Mouse (Mus musculus): Measurements from ENCODE around the gene Galnt16. TPM values are rescaled to one million over a fixed set of nuclear protein-coding genes. Genes with fewer than 3 reads are reported as not detected.

Gene Galnt16
- 1.0 and 1.2 TPM in 2 replicates for polyA plus RNA-seq (2012; rRNA removed)

GRCm38 (mm10) chr12:80517977-80518376, at the start of gene Galnt16:
TSS of gene Galnt16 (plus strand) at chr12:80518277.
- TF ChIP-seq POLR2A (IDR thresholded peaks at IDR 0.05; ENCODE audit: low read depth, low read length) (no peak), CTCF (IDR thresholded peaks at IDR 0.05; ENCODE audit: extremely low read depth, insufficient read depth, insufficient read length, insufficient replicate concordance) (no peak)
- DNase-seq (ENCODE audit: low read depth in 1 of 2, low spot score in 2 of 2), result no peak
- WGBS, result 11% methylated on average over 14 of the region's 14 CpGs
- Histone ChIP-seq H3K36me3 (ENCODE audit: control insufficient read depth, insufficient read depth, low read length) (no peaks in the 10 kb centered on the region), H3K27ac (ENCODE audit: insufficient read depth, low read length) (no peak within 1 kb of the TSS), H3K4me1 (ENCODE audit: control insufficient read depth, insufficient read depth, insufficient read length) (no peaks in the 10 kb centered on the region), H3K4me3 (ENCODE audit: extremely low read depth, insufficient read depth, insufficient read length) (peak within 1 kb of the TSS; percentile 6; the same call in 1 of the 2 replicates), H3K27me3 (ENCODE audit: control insufficient read depth, insufficient read depth, low read length) (peaks cover 12% of the 10 kb centered on the region)

DNA sequence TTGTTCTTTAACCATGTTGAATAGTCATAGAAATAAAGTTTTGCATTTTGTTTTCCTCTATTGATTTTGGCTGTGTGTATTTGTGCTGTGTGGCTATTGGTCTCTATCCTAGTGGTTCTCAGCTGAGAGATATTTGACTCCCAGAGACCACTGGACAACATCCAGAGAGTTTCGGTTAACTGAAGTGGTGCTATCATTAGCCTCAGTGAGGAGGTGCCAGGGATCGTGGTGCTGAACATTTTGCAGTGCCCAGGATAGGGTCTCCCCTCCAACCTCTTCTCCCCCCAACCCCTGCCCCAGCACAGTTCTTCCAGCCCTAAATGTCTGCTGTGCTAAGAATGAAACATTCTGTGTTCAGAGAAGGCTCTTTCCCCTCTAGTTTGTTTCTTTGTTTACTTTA, 47.9 kb upstream of the Galnt16 start:
- Histone ChIP-seq H3K36me3 (ENCODE audit: control insufficient read depth, insufficient read depth, low read length) (no peaks in the 10 kb centered on the region), H3K4me1 (ENCODE audit: control insufficient read depth, insufficient read depth, insufficient read length) (no peaks in the 10 kb centered on the region), H3K4me3 (ENCODE audit: extremely low read depth, insufficient read depth, insufficient read length) (no peak overlapping the region), H3K27ac (ENCODE audit: insufficient read depth, low read length) (no peak overlapping the region), H3K27me3 (ENCODE audit: control insufficient read depth, insufficient read depth, low read length) (no peaks in the 10 kb centered on the region)
- no peak for DNase-seq (ENCODE audit: low read depth in 1 of 2, low spot score in 2 of 2)
- no peak for TF ChIP-seq CTCF (IDR thresholded peaks at IDR 0.05; ENCODE audit: extremely low read depth, insufficient read depth, insufficient read length, insufficient replicate concordance)
- TF ChIP-seq POLR2A (IDR thresholded peaks at IDR 0.05; ENCODE audit: low read depth, low read length), result no peak
- 81% methylated on average over 2 of the region's 2 CpGs for WGBS

DNA sequence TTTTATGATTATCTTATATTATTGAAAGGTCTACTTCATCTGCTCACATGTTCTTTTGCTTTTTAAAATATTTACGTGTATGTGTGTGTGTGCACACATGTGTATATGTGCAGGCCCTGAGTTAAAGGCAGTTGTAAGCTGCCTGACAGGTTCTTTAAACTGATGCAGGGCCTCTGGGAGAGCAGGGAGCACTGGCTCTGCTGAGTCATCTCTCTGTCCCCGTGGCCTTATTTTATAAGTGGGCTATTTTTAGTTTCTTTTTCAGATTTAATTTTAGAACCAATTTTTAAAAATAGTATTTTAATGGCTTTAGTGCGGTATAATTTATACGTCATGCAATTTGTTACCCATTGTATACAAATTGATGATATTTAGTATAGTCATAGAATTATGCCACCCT, 46.2 kb upstream of the Galnt16 start:
- Histone ChIP-seq H3K27me3 (ENCODE audit: control insufficient read depth, insufficient read depth, low read length) (no peaks in the 10 kb centered on the region), H3K27ac (ENCODE audit: insufficient read depth, low read length) (no peak overlapping the region), H3K36me3 (ENCODE audit: control insufficient read depth, insufficient read depth, low read length) (peaks cover 3% of the 10 kb centered on the region), H3K4me1 (ENCODE audit: control insufficient read depth, insufficient read depth, insufficient read length) (no peaks in the 10 kb centered on the region), H3K4me3 (ENCODE audit: extremely low read depth, insufficient read depth, insufficient read length) (no peak overlapping the region)
- DNase-seq (ENCODE audit: low read depth in 1 of 2, low spot score in 2 of 2), result no peak
- TF ChIP-seq POLR2A (IDR thresholded peaks at IDR 0.05; ENCODE audit: low read depth, low read length) (no peak), CTCF (IDR thresholded peaks at IDR 0.05; ENCODE audit: extremely low read depth, insufficient read depth, insufficient read length, insufficient replicate concordance) (no peak)
- 65% methylated on average over 4 of the region's 4 CpGs for WGBS

GRCm38 (mm10) chr12:80473731-80474130, 44.3 kb upstream of the Galnt16 start:
- Histone ChIP-seq H3K4me1 (ENCODE audit: control insufficient read depth, insufficient read depth, insufficient read length) (no peaks in the 10 kb centered on the region), H3K27ac (ENCODE audit: insufficient read depth, low read length) (no peak overlapping the region), H3K27me3 (ENCODE audit: control insufficient read depth, insufficient read depth, low read length) (no peaks in the 10 kb centered on the region), H3K36me3 (ENCODE audit: control insufficient read depth, insufficient read depth, low read length) (peaks cover 6% of the 10 kb centered on the region), H3K4me3 (ENCODE audit: extremely low read depth, insufficient read depth, insufficient read length) (no peak overlapping the region)
- 75% methylated on average over 3 of the region's 3 CpGs for WGBS
- no peak for DNase-seq (ENCODE audit: low read depth in 1 of 2, low spot score in 2 of 2)
- TF ChIP-seq POLR2A (IDR thresholded peaks at IDR 0.05; ENCODE audit: low read depth, low read length) (no peak), CTCF (IDR thresholded peaks at IDR 0.05; ENCODE audit: extremely low read depth, insufficient read depth, insufficient read length, insufficient replicate concordance) (no peak)

GRCm38 (mm10) chr12:80479986-80480385, 38.1 kb upstream of the Galnt16 start:
- no peak overlapping the region for H3K27ac ChIP-seq (ENCODE audit: insufficient read depth, low read length)
- no peak for DNase-seq (ENCODE audit: low read depth in 1 of 2, low spot score in 2 of 2)
- TF ChIP-seq CTCF (IDR thresholded peaks at IDR 0.05; ENCODE audit: extremely low read depth, insufficient read depth, insufficient read length, insufficient replicate concordance), result no peak
- H3K27me3 ChIP-seq (ENCODE audit: control insufficient read depth, insufficient read depth, low read length), result no peaks in the 10 kb centered on the region
- peaks cover 13% of the 10 kb centered on the region for H3K36me3 ChIP-seq (ENCODE audit: control insufficient read depth, insufficient read depth, low read length)
- 97% methylated on average over 3 of the region's 3 CpGs for WGBS
- no peaks in the 10 kb centered on the region for H3K4me1 ChIP-seq (ENCODE audit: control insufficient read depth, insufficient read depth, insufficient read length)
- no peak overlapping the region for H3K4me3 ChIP-seq (ENCODE audit: extremely low read depth, insufficient read depth, insufficient read length)

DNA sequence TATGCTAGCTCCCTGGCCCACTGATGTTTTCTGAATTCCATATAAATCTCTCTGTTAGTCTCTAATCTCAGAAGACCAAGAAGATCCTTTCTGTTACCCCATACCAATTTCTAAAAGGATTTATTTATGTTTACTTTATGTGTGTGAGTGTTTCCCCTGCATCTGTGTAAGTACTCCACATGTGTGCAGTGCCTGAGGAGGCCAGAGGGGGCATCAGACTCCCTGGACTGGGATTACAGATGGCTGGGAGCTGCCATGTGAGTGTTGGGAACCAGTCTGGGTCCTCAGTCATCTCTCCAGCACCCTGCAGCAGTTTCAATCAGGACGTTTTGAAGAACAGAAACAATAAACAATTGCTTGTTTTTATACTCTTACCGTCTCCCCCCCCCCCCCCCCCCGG, 34.7 kb upstream of the Galnt16 start:
- WGBS, result 84% methylated on average over 3 of the region's 3 CpGs
- Histone ChIP-seq H3K27ac (ENCODE audit: insufficient read depth, low read length) (no peak overlapping the region), H3K4me3 (ENCODE audit: extremely low read depth, insufficient read depth, insufficient read length) (no peak overlapping the region), H3K36me3 (ENCODE audit: control insufficient read depth, insufficient read depth, low read length) (peaks cover 10% of the 10 kb centered on the region), H3K4me1 (ENCODE audit: control insufficient read depth, insufficient read depth, insufficient read length) (no peaks in the 10 kb centered on the region), H3K27me3 (ENCODE audit: control insufficient read depth, insufficient read depth, low read length) (no peaks in the 10 kb centered on the region)
- DNase-seq (ENCODE audit: low read depth in 1 of 2, low spot score in 2 of 2), result no peak
- TF ChIP-seq POLR2A (IDR thresholded peaks at IDR 0.05; ENCODE audit: low read depth, low read length) (no peak), CTCF (IDR thresholded peaks at IDR 0.05; ENCODE audit: extremely low read depth, insufficient read depth, insufficient read length, insufficient replicate concordance) (no peak)

GRCm38 (mm10) chr12:80493311-80493710, 24.8 kb upstream of the Galnt16 start:
- Histone ChIP-seq H3K27me3 (ENCODE audit: control insufficient read depth, insufficient read depth, low read length) (no peaks in the 10 kb centered on the region), H3K27ac (ENCODE audit: insufficient read depth, low read length) (no peak overlapping the region), H3K36me3 (ENCODE audit: control insufficient read depth, insufficient read depth, low read length) (peaks cover 21% of the 10 kb centered on the region), H3K4me1 (ENCODE audit: control insufficient read depth, insufficient read depth, insufficient read length) (no peaks in the 10 kb centered on the region), H3K4me3 (ENCODE audit: extremely low read depth, insufficient read depth, insufficient read length) (no peak overlapping the region)
- TF ChIP-seq POLR2A (IDR thresholded peaks at IDR 0.05; ENCODE audit: low read depth, low read length), result no peak
- TF ChIP-seq CTCF (IDR thresholded peaks at IDR 0.05; ENCODE audit: extremely low read depth, insufficient read depth, insufficient read length, insufficient replicate concordance), result no peak
- 91% methylated on average over 5 of the region's 5 CpGs for WGBS
- DNase-seq (ENCODE audit: low read depth in 1 of 2, low spot score in 2 of 2), result no peak

Data from spleen, adult 2 months (tissue).